Mouse (Mus musculus) ES-Bruce4 (cell line): Measurements from ENCODE around the gene Trim80.

Source experiments
- CTCF ChIP-seq: IDR thresholded peaks from one replicate; pipeline ENCODE4 v1.8.1; 2011; ENCODE audit warnings: low read depth, low read length
- POLR2A ChIP-seq: IDR thresholded peaks from one replicate; pipeline ENCODE4 v1.8.1; 2011; ENCODE audit warnings: low read length; ENCODE audit not compliant: insufficient read depth

- TF ChIP-seq CTCF (no peak), POLR2A (no peak)
Measured at GRCm38 (mm10) chr11:115406858-115407401, 33.4 kb upstream of the Trim80 start.
